Mouse (Mus musculus): Measurements from ENCODE around the gene Gmnn.

DNA sequence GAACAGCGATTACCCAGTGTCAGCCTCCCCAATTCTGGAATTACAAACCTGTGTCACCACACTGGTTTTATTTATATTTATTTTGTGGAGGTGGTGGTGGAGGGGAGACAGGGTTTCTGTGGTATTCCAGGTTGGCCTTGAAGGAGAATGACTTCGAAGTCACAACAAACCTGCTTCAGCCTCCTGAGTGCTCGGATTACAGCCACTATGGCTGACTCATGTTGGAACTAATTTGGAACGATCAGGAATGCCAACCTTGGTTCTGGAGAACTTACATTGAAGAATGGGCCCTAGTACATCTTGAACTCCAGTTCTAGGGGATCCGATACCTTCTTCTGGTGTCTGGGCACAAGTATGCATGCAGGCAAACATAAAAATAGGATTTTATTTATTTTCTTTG lies 37.7 kb upstream of the Gmnn start:
- TF ChIP-seq ZC3H11A (IDR thresholded peaks at IDR 0.05; ENCODE audit: borderline replicate concordance, low read depth, low read length) (no peak), HCFC1 (IDR thresholded peaks at IDR 0.05; ENCODE audit: borderline replicate concordance, insufficient read depth, low read length) (no peak)
